Mouse (Mus musculus) neural tube, embryonic 11.5 days (tissue): Measurements from ENCODE around the gene Fbxl14. TPM values are rescaled to one million over a fixed set of nuclear protein-coding genes. Genes with fewer than 3 reads are reported as not detected.

ENCODE experiments used
- ATAC-seq: fragments of 200-750 bp; cut with Nextera tagmentation; 2 replicates; pipeline ENCODE4 v1.8.0; 2017; ENCODE audit warnings: moderate number of reproducible peaks, mild to moderate bottlenecking, moderate TSS enrichment, moderate library complexity; ENCODE audit not compliant: insufficient read depth, low FRiP score, low TSS enrichment
- DNase-seq: peaks from one replicate; pipeline ENCODE4 v3.0.0-alpha.2; 2015; ENCODE audit warnings: low spot score
- H3K27ac ChIP-seq: fragments of 300-500 bp; sonication (generic); 2 replicates; pipeline ENCODE4 v1.5.1; 2014; ENCODE audit warnings: low read depth, mild to moderate bottlenecking, low read length
- H3K27me3 ChIP-seq: fragments of 300-500 bp; sonication (generic); 2 replicates; pipeline ENCODE4 v1.6.1; 2014; ENCODE audit warnings: mild to moderate bottlenecking, low read length, mixed read lengths; ENCODE audit not compliant: control insufficient read depth, insufficient read depth
- H3K36me3 ChIP-seq: fragments of 300-500 bp; sonication (generic); 2 replicates; pipeline ENCODE4 v1.6.1; 2014; ENCODE audit warnings: mild to moderate bottlenecking, low read length, moderate library complexity, mixed read lengths; ENCODE audit not compliant: control insufficient read depth, insufficient read depth
- H3K4me1 ChIP-seq: fragments of 300-500 bp; sonication (generic); 2 replicates; pipeline ENCODE4 v1.6.1; 2014; ENCODE audit warnings: low read length, mixed read lengths; ENCODE audit not compliant: control insufficient read depth, insufficient read depth
- H3K4me2 ChIP-seq: fragments of 300-500 bp; sonication (generic); 2 replicates; pipeline ENCODE4 v1.6.1; 2014; ENCODE audit warnings: low read depth, mild to moderate bottlenecking, moderate library complexity
- H3K4me3 ChIP-seq: fragments of 300-500 bp; sonication (generic); 2 replicates; pipeline ENCODE4 v1.5.1; 2014; ENCODE audit warnings: low read depth, low read length
- H3K9ac ChIP-seq: fragments of 300-500 bp; sonication (generic); 2 replicates; pipeline ENCODE4 v1.6.1; 2014; ENCODE audit warnings: mild to moderate bottlenecking, low read length
- H3K9me3 ChIP-seq: fragments of 300-500 bp; sonication (generic); 2 replicates; pipeline ENCODE4 v1.6.1; 2016; ENCODE audit warnings: low read length; ENCODE audit not compliant: control insufficient read depth
- WGBS: fragments of 180-500 bp; shearing (Covaris S2); extraction: QIAGEN DNeasy Blood & Tissue Kit; methylation state at CpG from one replicate; pipeline ENCODE4 v1.1.7; 2014; 5-methylcytosine and 5-hydroxymethylcytosine counted together
- polyA plus RNA-seq: library from polyadenylated mRNA; unstranded; fragments of >200 nt; fragmentation: Nextera tagmentation; extraction: Ambion mirVana; gene quantifications from 2 replicates; pipeline ENCODE4 v1.2.1, GENCODE M21; 2014

Fbxl14 gene
- polyA plus RNA-seq, 1 experiment from 2014 or later, result 7.2 TPM

- H3K36me3 ChIP-seq, result no peaks in the 10 kb centered on the region
- no peaks in the 10 kb centered on the region for H3K27me3 ChIP-seq
- H3K4me3 ChIP-seq, result no peak overlapping the region
- DNase-seq (no peak), ATAC-seq (no peak)
- H3K27ac ChIP-seq, result no peak overlapping the region
- H3K9me3 ChIP-seq, result no peaks in the 10 kb centered on the region
- no peaks in the 10 kb centered on the region for H3K4me1 ChIP-seq
- WGBS, result 93% methylated on average over 1 of the region's 1 CpGs
- H3K9ac ChIP-seq, result no peak overlapping the region
- H3K4me2 ChIP-seq, result no peak overlapping the region
Observed at GRCm38 (mm10) chr6:119466161-119466560, 13.3 kb upstream of the Fbxl14 start.

DNA sequence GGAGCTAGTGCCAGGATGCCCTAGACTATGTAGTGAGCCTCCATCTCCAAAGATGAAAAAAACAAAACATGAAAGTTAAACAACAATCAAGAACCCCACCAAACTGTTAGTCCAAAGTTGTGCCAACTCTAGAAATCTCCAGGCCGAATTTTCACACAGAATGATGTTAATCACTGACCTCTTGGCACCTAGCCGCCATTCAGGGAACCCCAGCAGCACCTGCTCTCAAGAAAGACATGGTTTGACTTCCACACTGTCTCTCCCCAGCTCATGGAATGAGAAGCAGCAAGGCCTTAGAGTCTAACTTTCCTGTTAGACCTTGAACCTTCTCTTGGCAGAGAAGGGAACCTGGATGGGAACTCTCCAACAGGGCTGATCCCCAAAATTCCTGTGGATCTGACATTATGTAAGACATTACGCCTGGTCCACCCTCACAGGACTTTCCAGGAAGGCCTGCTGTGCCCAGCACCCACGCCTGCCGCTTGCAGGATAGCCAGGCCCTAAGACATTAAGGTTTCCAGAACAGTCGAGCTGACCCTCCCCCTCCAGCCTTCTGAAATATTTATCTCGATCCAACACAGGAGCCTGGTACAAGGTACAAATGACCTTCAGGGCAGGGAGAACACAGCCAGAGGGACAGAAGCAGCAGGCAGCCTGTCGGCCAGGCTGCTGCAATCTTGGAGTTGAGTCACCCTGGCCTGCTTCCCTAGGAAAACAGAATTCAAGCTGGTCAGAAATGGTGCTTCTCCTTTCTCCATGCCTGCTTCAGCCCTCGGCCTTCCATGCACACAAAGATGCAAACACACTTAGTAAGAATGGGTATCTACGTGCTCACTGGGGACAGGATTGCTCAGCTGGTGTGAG, 12.3 kb upstream of the Fbxl14 start:
- ATAC-seq (no peak), DNase-seq (no peak)
- Histone ChIP-seq H3K27me3 (no peaks in the 10 kb centered on the region), H3K4me3 (no peak overlapping the region), H3K36me3 (no peaks in the 10 kb centered on the region), H3K9ac (no peak overlapping the region), H3K9me3 (no peaks in the 10 kb centered on the region), H3K27ac (no peak overlapping the region), H3K4me2 (no peak overlapping the region), H3K4me1 (no peaks in the 10 kb centered on the region)
- WGBS, result 76% methylated on average over 10 of the region's 10 CpGs

- Histone ChIP-seq H3K36me3 (no peaks in the 10 kb centered on the region), H3K4me2 (no peak overlapping the region), H3K4me1 (no peaks in the 10 kb centered on the region), H3K4me3 (no peak overlapping the region), H3K9ac (no peak overlapping the region), H3K27ac (no peak overlapping the region), H3K27me3 (no peaks in the 10 kb centered on the region), H3K9me3 (no peaks in the 10 kb centered on the region)
- no peak for ATAC-seq
- 89% methylated on average over 2 of the region's 2 CpGs for WGBS
- DNase-seq, result no peak
Observed at GRCm38 (mm10) chr6:119467785-119468059, 11.7 kb upstream of the Fbxl14 start.

DNA sequence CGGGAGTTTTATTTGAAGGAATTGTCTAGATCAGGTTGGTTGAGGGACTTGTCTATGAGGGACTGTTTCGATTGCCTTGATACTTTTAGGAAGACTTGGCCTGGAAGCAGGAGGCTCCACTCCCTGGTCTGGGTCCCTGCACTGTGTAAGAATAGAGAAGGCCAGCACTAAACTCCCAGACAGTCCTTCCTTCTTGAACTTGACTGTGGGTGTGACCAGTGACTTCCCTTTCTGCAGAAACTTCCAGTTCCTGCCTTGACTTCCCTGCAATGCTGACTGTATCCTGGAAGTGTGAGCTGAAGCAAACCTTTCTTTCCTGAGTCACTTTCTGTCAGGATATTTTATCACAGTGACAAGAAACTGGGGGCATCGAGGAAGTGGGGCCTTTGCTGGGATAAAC, 8.7 kb upstream of the Fbxl14 start:
- H3K4me2 ChIP-seq, result no peak overlapping the region
- no peak overlapping the region for H3K9ac ChIP-seq
- H3K27ac ChIP-seq, result no peak overlapping the region
- 82% methylated on average over 3 of the region's 3 CpGs for WGBS
- H3K4me1 ChIP-seq, result no peaks in the 10 kb centered on the region
- DNase-seq (no peak), ATAC-seq (no peak)
- H3K4me3 ChIP-seq, result no peak overlapping the region
- no peaks in the 10 kb centered on the region for H3K27me3 ChIP-seq
- no peaks in the 10 kb centered on the region for H3K9me3 ChIP-seq
- H3K36me3 ChIP-seq, result no peaks in the 10 kb centered on the region

DNA sequence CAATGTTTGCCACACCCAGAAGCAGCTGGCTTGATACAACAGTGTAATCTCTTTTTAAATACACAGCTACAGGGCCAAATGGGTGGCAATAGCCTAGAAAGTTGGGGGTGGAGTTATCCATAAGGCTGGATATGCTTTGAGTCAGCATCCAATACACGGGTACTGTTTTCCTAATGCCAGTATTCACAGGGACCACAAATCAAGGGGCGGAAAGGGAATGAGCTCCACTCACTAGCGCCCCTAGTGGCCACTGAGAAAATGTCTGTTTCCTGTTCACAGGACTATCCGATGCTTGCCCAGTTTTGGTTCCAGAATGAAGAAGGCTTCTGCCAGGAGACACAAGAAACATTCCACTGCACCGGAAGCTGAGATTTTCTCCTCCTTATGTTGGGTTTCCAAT, 7.3 kb upstream of the Fbxl14 start:
- Histone ChIP-seq H3K9me3 (no peaks in the 10 kb centered on the region), H3K9ac (no peak overlapping the region), H3K36me3 (no peaks in the 10 kb centered on the region), H3K27me3 (no peaks in the 10 kb centered on the region), H3K4me2 (no peak overlapping the region), H3K4me3 (no peak overlapping the region), H3K27ac (no peak overlapping the region), H3K4me1 (no peaks in the 10 kb centered on the region)
- WGBS, result 28% methylated on average over 5 of the region's 5 CpGs
- ATAC-seq, result no peak
- peak; percentile 52 for DNase-seq

DNA sequence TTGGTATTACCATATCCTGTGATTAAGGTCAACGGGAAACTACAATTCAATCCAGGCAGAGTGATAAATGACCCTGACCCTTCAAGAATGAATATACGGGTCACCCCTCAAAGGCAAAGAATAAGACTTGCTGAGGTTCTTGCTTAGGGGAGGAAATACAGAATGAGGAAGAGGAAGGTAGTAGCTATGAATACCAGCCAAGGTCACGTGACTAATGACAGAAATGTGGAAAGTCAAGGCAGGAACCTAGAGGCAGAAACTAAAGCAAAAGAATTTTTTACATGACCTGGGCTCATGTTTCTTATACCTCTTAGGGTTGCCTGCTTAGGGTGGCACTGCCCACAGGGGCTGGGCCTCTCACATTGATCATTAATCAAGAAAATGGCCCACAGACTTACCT, 6.8 kb upstream of the Fbxl14 start:
- no peak overlapping the region for H3K9ac ChIP-seq
- H3K27me3 ChIP-seq, result no peaks in the 10 kb centered on the region
- no peaks in the 10 kb centered on the region for H3K36me3 ChIP-seq
- H3K27ac ChIP-seq, result no peak overlapping the region
- no peak overlapping the region for H3K4me3 ChIP-seq
- no peak for ATAC-seq
- no peak for DNase-seq
- 78% methylated on average over 3 of the region's 3 CpGs for WGBS
- 0 out of 2 replicates have a peak, but pooled peaks cover under 1% of the 10 kb centered on the region for H3K4me1 ChIP-seq
- H3K4me2 ChIP-seq, result no peak overlapping the region
- no peaks in the 10 kb centered on the region for H3K9me3 ChIP-seq

GRCm38 (mm10) chr6:119473446-119473845, 6.0 kb upstream of the Fbxl14 start:
- Histone ChIP-seq H3K27ac (no peak overlapping the region), H3K4me1 (peaks cover 3% of the 10 kb centered on the region; the same call in 1 of the 2 replicates), H3K27me3 (no peaks in the 10 kb centered on the region), H3K9ac (no peak overlapping the region), H3K9me3 (no peaks in the 10 kb centered on the region), H3K36me3 (no peaks in the 10 kb centered on the region), H3K4me3 (no peak overlapping the region), H3K4me2 (no peak overlapping the region)
- ATAC-seq (no peak), DNase-seq (no peak)
- WGBS, result 86% methylated on average over 7 of the region's 7 CpGs

DNA sequence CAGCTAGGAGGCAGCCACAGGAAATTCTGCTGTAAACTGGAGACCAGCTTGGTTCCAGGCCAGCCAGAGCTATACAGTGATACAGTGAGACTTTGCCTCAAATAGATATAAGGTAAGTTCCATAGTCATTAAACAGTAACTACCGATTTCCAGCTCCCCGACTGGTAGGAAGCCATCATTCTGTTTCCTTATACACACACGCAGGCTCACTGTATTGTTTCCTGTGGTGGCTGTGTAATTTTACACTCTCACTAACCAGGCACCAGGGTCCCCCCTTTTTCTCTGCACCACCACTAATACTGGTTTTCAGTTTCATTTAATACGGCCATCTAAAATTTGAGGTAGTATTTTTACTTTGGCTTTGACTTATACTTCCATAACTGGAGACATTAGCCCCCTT, 5.5 kb upstream of the Fbxl14 start:
- peaks cover 6% of the 10 kb centered on the region for H3K4me1 ChIP-seq
- ATAC-seq, result no peak

GRCm38 (mm10) chr6:119475988-119476387, 3.5 kb upstream of the Fbxl14 start:
- Histone ChIP-seq H3K27me3 (no peaks in the 10 kb centered on the region), H3K9me3 (no peaks in the 10 kb centered on the region), H3K4me1 (peaks cover 6% of the 10 kb centered on the region), H3K4me2 (no peak overlapping the region), H3K9ac (no peak overlapping the region), H3K4me3 (no peak overlapping the region), H3K36me3 (no peaks in the 10 kb centered on the region), H3K27ac (no peak overlapping the region)
- ATAC-seq (no peak), DNase-seq (no peak)
- WGBS, result 87% methylated on average over 6 of the region's 6 CpGs

More for the DNA sequence above, 5.5 kb upstream of the Fbxl14 start:
- Histone ChIP-seq H3K9me3 (no peaks in the 10 kb centered on the region), H3K27ac (no peak overlapping the region), H3K4me2 (no peak overlapping the region), H3K4me3 (no peak overlapping the region), H3K36me3 (no peaks in the 10 kb centered on the region), H3K27me3 (no peaks in the 10 kb centered on the region), H3K9ac (no peak overlapping the region)
- DNase-seq, result no peak
- 88% methylated on average over 4 of the region's 4 CpGs for WGBS
